Mouse (Mus musculus) lung, embryonic 14.5 days (tissue): ENCODE measurements at regions not wholly inside any gene's neighbourhood (a gene's known extent, or its start where the extent isn't known, plus 50 kb on each side); places are given as distances from the start of the nearest gene placed in this dataset.
"Not testable (repeated sequence)": the region's sequence is repeated elsewhere in the genome, so short reads cannot be mapped to it uniquely, and the experiment has no call there.

Experiments
- ATAC-seq: fragments of 200-750 bp; cut with Nextera tagmentation; 2 replicates; pipeline ENCODE4 v1.8.0; 2017; ENCODE audit warnings: mild to moderate bottlenecking, moderate TSS enrichment, moderate library complexity; ENCODE audit not compliant: insufficient read depth
- DNase-seq: peaks from one replicate; pipeline ENCODE4 v3.0.0-alpha.2; 2015
- H3K27ac ChIP-seq: fragments of 300-500 bp; sonication (generic); 2 replicates; pipeline ENCODE4 v1.5.1; 2014; ENCODE audit warnings: low read depth, mild to moderate bottlenecking, moderate library complexity
- H3K27me3 ChIP-seq: fragments of 300-500 bp; sonication (generic); 2 replicates; pipeline ENCODE4 v1.6.1; 2014; ENCODE audit warnings: low read length, control low read depth; ENCODE audit not compliant: insufficient read depth
- H3K36me3 ChIP-seq: fragments of 300-500 bp; sonication (generic); 2 replicates; pipeline ENCODE4 v1.6.1; 2014; ENCODE audit warnings: control low read depth; ENCODE audit not compliant: insufficient read depth
- H3K4me1 ChIP-seq: fragments of 300-500 bp; sonication (generic); 2 replicates; pipeline ENCODE4 v1.6.1; 2014; ENCODE audit warnings: antibody characterized with exemption, control low read depth; ENCODE audit not compliant: insufficient read depth
- H3K4me2 ChIP-seq: fragments of 300-500 bp; sonication (generic); 2 replicates; pipeline ENCODE4 v1.6.1; 2014; ENCODE audit warnings: mild to moderate bottlenecking
- H3K4me3 ChIP-seq: fragments of 300-500 bp; sonication (generic); 2 replicates; pipeline ENCODE4 v1.5.1; 2014; ENCODE audit warnings: low read depth, low read length
- H3K9ac ChIP-seq: fragments of 300-500 bp; sonication (generic); 2 replicates; pipeline ENCODE4 v1.6.1; 2014
- H3K9me3 ChIP-seq: fragments of 300-500 bp; sonication (generic); 2 replicates; pipeline ENCODE4 v1.6.1; 2016; ENCODE audit warnings: low read depth, low read length, control low read depth
- CTCF ChIP-seq: IDR thresholded peaks from 2 replicates; pipeline ENCODE4 v1.5.1; 2016; ENCODE audit warnings: antibody characterized with exemption, low read depth
- WGBS: fragments of 180-500 bp; shearing (Covaris S2); extraction: QIAGEN DNeasy Blood & Tissue Kit; methylation state at CpG from one replicate; pipeline ENCODE4 v1.1.7; 2014; 5-methylcytosine and 5-hydroxymethylcytosine counted together

GRCm38 (mm10) chr6:3319378-3319777 lies 80.0 kb downstream of the Samd9l start:
- H3K4me1 ChIP-seq, result no peaks in the 10 kb centered on the region
- no peak overlapping the region for H3K4me3 ChIP-seq
- H3K27ac ChIP-seq, result no peak overlapping the region
- 58% methylated on average over 4 of the region's 4 CpGs for WGBS
- DNase-seq (peak; percentile 24), ATAC-seq (peak; percentile 63; the same call in 1 of the 2 replicates)
- no peaks in the 10 kb centered on the region for H3K9me3 ChIP-seq
- no peak overlapping the region for H3K9ac ChIP-seq
- H3K36me3 ChIP-seq, result no peaks in the 10 kb centered on the region
- no peaks in the 10 kb centered on the region for H3K27me3 ChIP-seq
- no peak overlapping the region for H3K4me2 ChIP-seq
- no peak for TF ChIP-seq CTCF

GRCm38 (mm10) chr6:3307598-3308220 lies 91.7 kb downstream of the Samd9l start:
- H3K4me1 ChIP-seq, H3K36me3 ChIP-seq, H3K27me3 ChIP-seq, H3K4me3 ChIP-seq, H3K9me3 ChIP-seq, H3K9ac ChIP-seq: not testable (repeated sequence)
- DNase-seq (peak; percentile 95), ATAC-seq (peak; percentile 99)
- under 1% methylated on average over 11 of the region's 11 CpGs for WGBS
- peak overlapping the region; percentile 65 for H3K27ac ChIP-seq
- H3K4me2 ChIP-seq, result peak overlapping the region; percentile 38; the same call in 1 of the 2 replicates

GRCm38 (mm10) chr6:3304881-3305620 lies 94.3 kb downstream of the Samd9l start:
- WGBS, result 12% methylated on average over 10 of the region's 10 CpGs
- H3K4me3 ChIP-seq, result not testable (repeated sequence)
- peak overlapping the region; percentile 58 for H3K27ac ChIP-seq

GRCm38 (mm10) chr6:3293316-3293715 lies 106.1 kb downstream of the Samd9l start:
- H3K4me2 ChIP-seq, H3K9ac ChIP-seq, H3K9me3 ChIP-seq, H3K27me3 ChIP-seq, H3K4me3 ChIP-seq, ATAC-seq, H3K27ac ChIP-seq, H3K36me3 ChIP-seq, DNase-seq, H3K4me1 ChIP-seq: not testable (repeated sequence)
- 72% methylated on average over 8 of the region's 8 CpGs for WGBS

More at GRCm38 (mm10) chr6:3304881-3305620, 94.3 kb downstream of the Samd9l start:
- peak; percentile 56 for DNase-seq
- H3K4me2 ChIP-seq, H3K9me3 ChIP-seq, ATAC-seq, H3K9ac ChIP-seq, H3K36me3 ChIP-seq, H3K27me3 ChIP-seq, H3K4me1 ChIP-seq: not testable (repeated sequence)

- not testable (repeated sequence) for H3K4me1 ChIP-seq, H3K27ac ChIP-seq
- WGBS, result 94% methylated on average over 6 of the region's 6 CpGs
Measured at GRCm38 (mm10) chr6:3291983-3292382, 107.4 kb downstream of the Samd9l start.

GRCm38 (mm10) chr6:3268726-3269125 lies 130.6 kb downstream of the Samd9l start:
- not testable (repeated sequence) for H3K4me2 ChIP-seq, DNase-seq, H3K9ac ChIP-seq, H3K4me1 ChIP-seq, H3K4me3 ChIP-seq, H3K27me3 ChIP-seq, H3K9me3 ChIP-seq, H3K27ac ChIP-seq, H3K36me3 ChIP-seq, ATAC-seq
- WGBS, result 81% methylated on average over 3 of the region's 4 CpGs

More at GRCm38 (mm10) chr6:3291983-3292382, 107.4 kb downstream of the Samd9l start:
- H3K4me2 ChIP-seq, H3K36me3 ChIP-seq, H3K9ac ChIP-seq, ATAC-seq, H3K4me3 ChIP-seq, H3K27me3 ChIP-seq, DNase-seq, H3K9me3 ChIP-seq: not testable (repeated sequence)

GRCm38 (mm10) chr6:3265477-3265876 lies 133.9 kb downstream of the Samd9l start:
- ATAC-seq, result peak; percentile 58; the same call in 1 of the 2 replicates
- H3K4me1 ChIP-seq, H3K36me3 ChIP-seq, H3K9ac ChIP-seq, H3K9me3 ChIP-seq, DNase-seq, H3K27ac ChIP-seq, H3K4me3 ChIP-seq, H3K27me3 ChIP-seq, H3K4me2 ChIP-seq: not testable (repeated sequence)
- WGBS, result 30% methylated on average over 1 of the region's 1 CpGs
